Mouse (Mus musculus) T-helper 17 cell (primary cell): Measurements from ENCODE around the gene Ugt1a8.

Experiments used
- in situ Hi-C, 2 experiments: fragments of 300-600 bp; cut with MboI, MseI; formaldehyde crosslinking; loops; 1 replicate in 1 of 2; 2 replicates in 1 of 2; pipeline ENCODE4 v1.15.1; 2025; ENCODE audit warnings: high pct_unique_total_duplicates in 2 of 2

Gene Ugt1a8

DNA sequence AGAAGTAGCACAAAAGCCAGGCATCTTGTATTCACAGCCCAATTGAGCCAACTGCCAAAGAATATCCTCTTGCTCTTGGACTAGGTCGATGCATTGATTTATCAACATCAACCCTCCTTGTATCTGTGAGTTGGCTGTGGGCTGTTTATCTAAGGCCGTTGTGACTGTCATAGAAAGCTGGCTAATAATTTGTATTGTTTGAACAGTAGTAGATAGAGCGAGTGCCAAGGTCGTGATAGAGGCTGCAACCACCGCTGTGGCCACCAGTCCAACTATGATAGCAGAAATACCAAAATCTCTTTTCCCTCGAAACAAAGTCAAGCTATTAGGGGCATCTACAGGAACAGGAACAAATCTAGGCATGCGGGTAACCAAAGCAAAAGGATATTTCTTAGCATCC is 84.6 kb downstream of the Ugt1a8 start:
- in situ Hi-C loops: loop anchor here in 1 of 2 experiments (25.0 kb wide), 1 partner anchor 990 kb away; no protein-coding TSS in a partner anchor

GRCm38 (mm10) chr1:88179657-88180056 is 92.0 kb downstream of the Ugt1a8 start:
- in situ Hi-C loops: loop anchor here (25.0 kb wide), 8 partner anchors 433 to 1942 kb away; partner anchors contain the start of gene Arl4c (in 1 of the 2)

DNA sequence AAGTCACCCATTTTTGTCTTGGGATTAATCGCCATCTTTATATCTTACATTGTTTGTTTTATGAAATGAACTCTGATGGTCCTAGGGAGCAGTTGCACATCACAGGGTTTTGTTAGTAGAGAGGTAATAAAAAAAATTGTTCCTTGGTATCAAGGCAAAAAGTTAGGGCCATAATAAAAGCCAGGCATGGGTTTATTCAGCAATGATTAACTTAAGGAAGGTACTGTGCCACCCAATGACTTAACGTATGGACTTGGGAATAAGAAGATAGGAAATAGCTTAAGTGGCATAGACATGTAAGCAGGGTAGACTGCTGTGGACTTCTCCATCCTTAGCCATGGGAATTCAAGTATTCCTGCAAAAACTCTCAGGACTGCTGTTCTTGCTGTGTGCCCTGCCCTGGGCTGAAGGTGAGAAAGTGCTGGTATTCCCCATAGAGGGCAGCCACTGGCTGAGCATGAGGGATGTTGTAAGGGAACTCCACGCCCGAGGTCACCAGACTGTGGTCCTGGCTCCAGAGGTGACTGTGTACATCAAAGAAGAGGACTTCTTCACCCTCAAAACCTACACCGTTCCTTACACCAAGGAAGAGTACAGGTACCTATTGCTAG is 98.8 kb downstream of the Ugt1a8 start:
- in situ Hi-C loops: loop anchor here (25.0 kb wide), 8 partner anchors 426 to 1949 kb away; partner anchors contain the start of gene Arl4c (in 1 of the 2)

DNA sequence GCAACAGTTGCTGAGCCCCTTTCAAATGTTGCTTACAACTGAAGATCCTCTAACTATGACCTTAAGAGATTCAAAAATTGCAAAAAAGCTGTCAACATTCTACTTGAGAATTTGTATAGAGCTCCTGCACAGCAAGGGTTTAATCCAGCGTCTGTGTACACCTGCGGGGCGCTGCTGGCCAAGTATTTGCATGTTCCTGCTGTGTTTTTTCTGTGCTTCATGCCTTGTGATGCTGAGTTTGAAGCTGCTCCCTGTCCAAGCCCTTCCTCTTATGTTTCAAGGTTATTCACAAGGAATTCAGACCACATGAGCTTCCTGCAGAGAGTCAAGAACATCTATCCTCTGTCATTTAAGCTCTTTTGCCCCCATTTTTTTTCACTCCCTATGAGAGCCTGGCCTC is 104.5 kb downstream of the Ugt1a8 start:
- in situ Hi-C loops: loop anchor here (5.0 to 25.0 kb wide), 9 partner anchors 130 to 1955 kb away; partner anchors contain the start of gene Arl4c (in 1 of the 2)

GRCm38 (mm10) chr1:88195687-88196086 is 108.1 kb downstream of the Ugt1a8 start:
- in situ Hi-C loops: loop anchor here (25.0 kb wide), 8 partner anchors 417 to 1958 kb away; partner anchors contain the start of gene Arl4c (in 1 of the 2)

- in situ Hi-C loops: loop anchor here (25.0 kb wide), 8 partner anchors 415 to 1960 kb away; partner anchors contain the start of gene Arl4c (in 1 of the 2)
Observed at GRCm38 (mm10) chr1:88197443-88197842, 109.8 kb downstream of the Ugt1a8 start.

DNA sequence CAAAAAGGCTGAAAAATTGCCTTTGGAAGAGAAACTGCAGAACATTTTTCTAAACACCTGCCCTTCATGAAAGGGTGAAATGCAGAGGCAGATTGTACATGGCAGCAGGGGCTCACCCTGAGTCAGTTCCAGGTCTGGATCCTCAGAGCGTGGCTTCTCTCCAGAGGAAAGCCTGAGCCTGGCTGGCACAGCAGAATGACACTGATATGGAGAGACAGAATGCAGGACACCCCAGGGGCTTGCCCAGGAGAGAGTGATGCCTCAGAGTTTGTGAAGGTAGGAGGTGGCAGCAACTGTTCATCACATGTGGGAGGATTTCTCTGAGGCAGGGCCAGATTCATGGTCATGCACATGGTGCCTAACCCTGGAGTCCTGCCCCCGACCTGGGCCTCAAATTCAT is 112.4 kb downstream of the Ugt1a8 start:
- in situ Hi-C loops: loop anchor here (5.0 to 25.0 kb wide), 11 partner anchors 117 to 1963 kb away; partner anchors contain the start of gene Arl4c (in 1 of the 2)

GRCm38 (mm10) chr1:88200456-88200855 is 112.8 kb downstream of the Ugt1a8 start, which contains the start of gene Ugt1a2:
Ugt1a2 (plus strand) TSS chr1:88200601.
- in situ Hi-C loops: loop anchor here (5.0 to 10.0 kb wide), 3 partner anchors 117 to 706 kb away; no protein-coding TSS in a partner anchor

- in situ Hi-C loops: loop anchor here (10.0 kb wide), 2 partner anchors 139 to 711 kb away; no protein-coding TSS in a partner anchor
Observed at GRCm38 (mm10) chr1:88205294-88205922, 117.8 kb downstream of the Ugt1a8 start, which contains the start of gene Dnajb3. Dnajb3 (minus strand) TSS chr1:88205782.

- in situ Hi-C loops: loop anchor here (10.0 kb wide), 2 partner anchors 138 to 712 kb away; no protein-coding TSS in a partner anchor
Observed at GRCm38 (mm10) chr1:88206843-88207479, 119.3 kb downstream of the Ugt1a8 start.

GRCm38 (mm10) chr1:88211812-88212211 is 124.2 kb downstream of the Ugt1a8 start, which contains the start of gene Ugt1a1:
Ugt1a1 (plus strand) TSS chr1:88211959.
- in situ Hi-C loops: no loop called here

DNA sequence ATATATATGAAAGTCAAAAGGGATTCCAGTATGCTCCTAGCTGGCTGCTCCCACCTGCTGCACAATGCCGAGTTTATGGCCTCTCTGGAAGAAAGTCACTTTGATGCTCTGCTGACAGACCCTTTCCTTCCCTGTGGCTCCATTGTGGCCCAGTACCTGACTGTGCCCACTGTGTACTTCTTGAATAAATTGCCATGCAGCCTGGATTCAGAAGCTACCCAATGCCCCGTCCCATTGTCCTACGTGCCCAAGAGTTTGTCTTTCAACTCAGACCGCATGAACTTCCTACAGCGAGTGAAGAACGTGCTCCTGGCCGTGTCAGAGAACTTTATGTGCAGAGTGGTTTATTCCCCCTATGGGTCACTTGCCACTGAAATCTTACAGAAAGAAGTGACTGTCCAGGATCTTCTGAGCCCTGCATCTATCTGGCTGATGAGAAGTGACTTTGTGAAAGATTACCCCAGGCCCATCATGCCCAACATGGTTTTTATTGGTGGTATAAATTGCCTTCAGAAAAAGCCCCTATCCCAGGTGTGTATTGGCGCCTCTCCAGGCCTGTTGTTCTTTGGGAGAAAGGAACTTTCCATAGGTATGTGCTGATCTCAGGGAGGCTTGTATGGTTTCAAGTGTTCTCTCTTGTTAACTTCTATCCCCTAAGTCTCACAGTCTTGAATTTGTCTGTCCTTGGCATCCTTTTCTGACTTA is 124.9 kb downstream of the Ugt1a8 start:
- in situ Hi-C loops: no loop called here

DNA sequence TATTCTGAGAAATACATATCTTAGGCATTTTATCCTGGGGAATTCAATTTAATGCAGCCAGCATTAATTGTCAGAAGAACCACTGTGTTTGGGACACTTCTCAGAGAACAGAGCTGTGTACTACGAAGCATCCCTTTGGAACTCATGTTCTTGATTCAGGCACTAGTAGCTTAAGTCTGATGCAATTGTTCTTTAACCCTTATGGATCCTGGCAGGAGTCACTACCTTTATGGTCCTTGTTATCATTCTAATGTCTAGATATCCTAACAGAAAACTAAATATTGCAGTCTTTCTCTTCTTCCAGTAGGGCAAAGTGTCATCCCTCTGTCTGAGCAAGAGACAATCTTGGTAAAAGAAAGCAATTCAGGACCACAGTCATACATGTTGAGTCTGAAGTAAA is 125.4 kb downstream of the Ugt1a8 start:
- in situ Hi-C loops: no loop called here

- in situ Hi-C loops: no loop called here
Observed at GRCm38 (mm10) chr1:88213766-88214461, 126.3 kb downstream of the Ugt1a8 start.

DNA sequence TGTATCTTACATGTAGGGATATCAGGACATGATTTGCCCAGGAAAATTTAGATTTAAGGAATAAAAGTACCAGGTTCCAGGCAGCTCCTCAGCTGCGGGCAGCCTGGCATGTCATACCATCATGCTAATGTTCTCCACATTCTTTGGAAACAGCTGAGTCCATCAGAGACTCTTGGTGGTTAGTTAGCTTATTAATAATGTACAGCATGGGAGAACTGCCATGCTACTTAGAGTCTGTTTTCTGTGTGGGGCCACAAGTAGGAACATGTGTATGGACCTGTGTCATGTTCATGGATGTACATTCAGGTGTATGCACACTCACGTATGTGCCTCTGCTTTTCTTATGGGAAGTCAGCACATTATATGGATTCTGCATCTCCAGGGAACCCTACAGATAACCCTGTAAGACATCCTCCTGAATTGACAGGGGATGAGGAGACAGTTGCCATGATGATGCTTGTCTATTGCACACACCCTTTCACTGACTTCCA is 126.9 kb downstream of the Ugt1a8 start:
- in situ Hi-C loops: no loop called here

GRCm38 (mm10) chr1:88215466-88216380 is 128.1 kb downstream of the Ugt1a8 start:
- in situ Hi-C loops: no loop called here

GRCm38 (mm10) chr1:88216551-88216950 is 128.9 kb downstream of the Ugt1a8 start:
- in situ Hi-C loops: no loop called here

DNA sequence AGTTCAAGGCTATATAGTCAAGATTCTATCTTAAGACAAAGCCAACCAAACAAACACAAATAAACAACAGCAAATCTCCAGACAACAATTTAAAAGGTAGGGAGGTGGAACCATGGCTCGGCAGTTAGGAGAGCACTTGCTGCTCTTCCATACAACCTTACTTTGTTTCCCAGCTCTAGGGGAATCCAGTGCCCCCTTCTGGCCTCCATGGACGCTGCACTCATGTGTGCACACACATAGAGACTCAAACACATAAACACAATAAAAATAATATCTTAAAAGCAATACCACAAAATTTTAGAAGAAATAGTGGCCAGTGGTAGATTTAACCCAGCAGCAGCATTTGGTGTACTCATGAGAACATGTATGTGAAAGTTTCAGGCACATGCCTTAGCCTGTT is 129.5 kb downstream of the Ugt1a8 start:
- in situ Hi-C loops: no loop called here

DNA sequence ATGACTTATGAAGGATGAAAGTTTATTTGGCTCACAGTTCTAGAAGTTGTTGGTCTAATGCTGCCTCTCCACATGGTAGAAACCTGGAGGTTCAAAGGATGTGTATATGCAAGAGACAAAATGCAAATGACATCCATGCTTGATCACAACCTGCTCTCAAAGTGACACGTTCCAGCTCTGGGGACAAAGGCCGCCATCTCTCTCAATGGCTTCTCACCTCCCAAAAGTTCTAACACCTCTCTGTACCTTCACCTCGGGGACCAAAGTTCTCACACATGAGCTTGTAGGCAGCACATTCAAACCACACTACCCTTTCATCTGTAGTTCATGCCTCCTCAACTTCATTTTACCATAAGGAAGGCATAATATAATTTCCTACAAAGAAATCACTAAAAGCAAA is 130.0 kb downstream of the Ugt1a8 start:
- in situ Hi-C loops: no loop called here
